Mouse (Mus musculus) heart, adult 9 months (tissue): Measurements from ENCODE around the gene Fetub.
A peak's percentile ranks its signal among the peaks of the same experiment; 100 is the strongest.

Experiments used
- DNase-seq, 2 experiments: peaks; one replicate each; pipeline ENCODE4 v3.0.0; 2022; ENCODE audit warnings: low spot score in 2 of 2

The Fetub gene

GRCm38 (mm10) chr16:22918034-22918433 lies at the start of gene Fetub:
Gene Fetub, plus strand, starts transcription at chr16:22918334.
- DNase-seq, result no peak

- DNase-seq, result no peak
These were observed 45.7 kb upstream of the Fetub start for GRCm38 (mm10) chr16:22872397-22872796.

- DNase-seq, result no peak
These were observed 44.8 kb upstream of the Fetub start for GRCm38 (mm10) chr16:22873369-22873768.

- no peak for DNase-seq
These were observed 41.7 kb upstream of the Fetub start for GRCm38 (mm10) chr16:22876218-22877043.

- no peak for DNase-seq
These were observed 40.3 kb upstream of the Fetub start for GRCm38 (mm10) chr16:22877660-22878390.

- DNase-seq, result no peak
These were observed 39.4 kb upstream of the Fetub start for GRCm38 (mm10) chr16:22878716-22879115.

GRCm38 (mm10) chr16:22879945-22880595 lies 38.1 kb upstream of the Fetub start:
- DNase-seq, result no peak

GRCm38 (mm10) chr16:22880900-22881299 lies 37.2 kb upstream of the Fetub start:
- peak in 1 of 2 experiments; percentile 23 for DNase-seq

- peak; percentile 50 to 56 for DNase-seq
These were observed 36.6 kb upstream of the Fetub start for GRCm38 (mm10) chr16:22881487-22881886.

- no peak for DNase-seq
These were observed 34.7 kb upstream of the Fetub start for GRCm38 (mm10) chr16:22883441-22883840.

- no peak for DNase-seq
These were observed 32.8 kb upstream of the Fetub start for GRCm38 (mm10) chr16:22885356-22885755.

- no peak for DNase-seq
These were observed 31.4 kb upstream of the Fetub start for GRCm38 (mm10) chr16:22886726-22887125.

GRCm38 (mm10) chr16:22888835-22889234 lies 29.3 kb upstream of the Fetub start:
- no peak for DNase-seq

- DNase-seq, result no peak
These were observed 28.4 kb upstream of the Fetub start for GRCm38 (mm10) chr16:22889716-22890115.

- DNase-seq, result no peak
These were observed 27.2 kb upstream of the Fetub start, which contains the start of gene Ahsg for GRCm38 (mm10) chr16:22890683-22891510. Gene Ahsg, plus strand, starts transcription at chr16:22891277.

- peak; percentile 32 to 33 for DNase-seq
These were observed 26.4 kb upstream of the Fetub start for GRCm38 (mm10) chr16:22891733-22892154.

- DNase-seq, result no peak
These were observed 24.0 kb upstream of the Fetub start for GRCm38 (mm10) chr16:22894095-22894494.

- no peak for DNase-seq
These were observed 21.5 kb upstream of the Fetub start for GRCm38 (mm10) chr16:22896618-22897017.

GRCm38 (mm10) chr16:22899346-22899745 lies 18.8 kb upstream of the Fetub start:
- DNase-seq, result no peak

- no peak for DNase-seq
These were observed 18.1 kb upstream of the Fetub start for GRCm38 (mm10) chr16:22899866-22900570.

GRCm38 (mm10) chr16:22901326-22901725 lies 16.8 kb upstream of the Fetub start:
- DNase-seq, result no peak
